Mouse (Mus musculus) cerebellum, postnatal 25 days (tissue): ENCODE results near the gene Kcnn4.
A peak's percentile ranks its signal among the peaks of the same experiment; 100 is the strongest.

Experiments
- DNase-seq, 2 experiments: peaks; one replicate each; pipeline ENCODE4 v3.0.0; 2021; ENCODE audit warnings: mixed read lengths in 2 of 2

The Kcnn4 gene

DNA sequence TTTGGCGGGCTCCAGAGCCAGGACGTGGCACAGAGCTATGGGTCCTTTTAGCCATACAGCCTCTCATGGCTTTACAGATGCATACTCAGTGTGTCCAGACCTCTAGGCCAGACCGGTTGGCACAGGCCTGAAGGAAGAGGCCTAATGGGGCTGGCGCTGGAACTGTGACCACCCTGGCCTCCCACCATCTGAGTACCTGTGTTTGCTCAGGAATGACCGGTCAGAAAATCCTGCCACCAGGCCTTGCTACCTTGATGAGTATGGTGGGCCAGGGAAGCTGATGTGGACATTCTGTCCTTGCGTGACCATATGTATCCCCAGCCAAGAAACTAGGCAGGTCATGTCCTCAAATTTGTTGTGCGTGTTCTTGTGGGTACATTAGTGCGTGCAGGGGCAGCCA is 57.1 kb downstream of the Kcnn4 start:
- peak in 1 of 2 experiments; percentile 28 for DNase-seq

DNA sequence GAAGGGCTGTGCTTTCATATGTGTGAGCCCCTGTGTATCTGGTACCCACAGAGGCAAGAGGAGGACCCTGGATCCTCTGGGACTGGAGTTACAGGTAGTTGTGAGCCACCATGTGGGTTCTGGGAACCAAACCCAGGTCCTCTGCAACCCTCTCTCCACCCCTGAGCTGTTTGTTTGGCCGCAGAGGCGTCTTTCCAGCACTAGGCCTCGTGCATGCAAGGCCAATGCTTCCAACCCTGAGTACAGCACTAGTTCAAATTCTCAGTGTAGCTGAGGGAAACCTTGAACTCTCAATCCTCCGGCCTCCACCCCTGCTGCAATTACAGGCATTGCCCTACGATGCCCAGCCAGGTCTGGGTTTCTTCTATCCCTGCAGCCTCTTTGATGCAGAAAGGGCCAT is 58.7 kb downstream of the Kcnn4 start:
- peak in 1 of 2 experiments; percentile 44 for DNase-seq

DNA sequence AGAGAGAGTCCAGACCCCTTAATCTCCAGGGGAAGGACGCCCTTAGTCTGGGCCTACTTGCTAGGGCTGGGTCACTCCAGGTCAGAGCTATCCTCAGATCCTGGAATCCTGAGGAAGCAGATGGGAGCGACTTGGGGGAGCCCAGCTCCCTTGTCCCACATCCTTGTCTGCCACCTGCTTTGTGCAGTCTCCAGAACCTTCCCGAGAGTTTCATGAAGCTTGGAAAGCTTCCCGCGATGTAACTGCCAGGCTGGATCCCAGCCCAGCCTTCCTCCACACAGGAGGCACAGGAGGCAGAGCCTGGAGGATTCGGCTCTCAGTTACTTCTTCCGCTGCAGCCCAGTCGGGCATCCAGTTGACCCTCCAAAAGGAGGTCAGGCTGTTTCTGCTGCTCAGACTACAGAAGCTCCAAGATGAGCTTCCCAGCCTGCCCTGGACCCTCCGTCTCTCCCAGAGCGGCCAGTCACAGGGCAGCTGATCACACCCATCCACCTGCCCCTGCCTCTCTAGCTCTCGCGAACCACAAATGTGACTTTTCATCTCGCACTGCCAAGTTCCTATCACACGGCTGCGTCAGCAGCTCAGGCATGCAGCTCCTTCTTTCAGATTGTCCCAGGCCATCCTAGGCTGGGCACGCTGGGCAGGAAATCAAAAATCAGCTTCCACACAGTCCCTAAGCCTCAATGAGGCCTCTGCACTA is 59.5 kb downstream of the Kcnn4 start:
- DNase-seq, result peak; percentile 95

DNA sequence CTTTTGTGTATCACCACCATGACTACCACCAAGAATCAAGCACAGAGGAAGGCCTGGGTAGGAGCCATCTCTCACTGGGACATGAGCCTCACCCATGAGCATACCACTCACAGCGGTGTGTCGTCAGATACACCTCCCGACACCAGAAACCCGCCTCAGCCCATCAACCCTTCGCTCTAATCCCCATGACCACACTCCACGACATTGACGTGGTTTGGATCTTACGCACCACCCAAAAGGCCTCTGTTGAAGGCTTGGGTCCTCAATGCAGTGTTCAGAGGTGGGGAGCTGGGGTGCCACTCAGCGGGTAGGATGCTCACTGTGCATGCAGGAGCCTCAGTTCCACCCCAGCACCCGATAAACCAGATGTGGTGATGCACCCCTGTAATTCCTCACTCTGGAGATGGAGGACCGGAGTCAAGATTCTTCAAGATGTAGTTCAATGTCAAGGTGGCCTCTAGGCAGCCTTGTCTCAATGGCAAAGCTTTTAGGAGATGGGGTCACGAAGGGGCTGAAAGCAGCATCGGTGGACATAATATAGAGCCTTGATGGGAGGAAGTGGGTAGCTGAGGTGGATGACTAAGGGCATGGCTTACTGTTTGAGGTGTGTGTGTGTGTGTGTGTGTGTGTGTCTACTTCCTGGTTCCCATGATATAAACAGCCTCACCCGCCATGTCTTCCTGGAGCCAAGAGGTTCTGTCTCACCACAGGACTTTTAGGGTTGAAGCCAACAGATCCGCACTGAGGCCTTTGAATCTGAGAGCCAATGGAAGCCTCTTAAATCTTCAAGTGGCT is 60.7 kb downstream of the Kcnn4 start:
- peak in 1 of 2 experiments; percentile 27 for DNase-seq

DNA sequence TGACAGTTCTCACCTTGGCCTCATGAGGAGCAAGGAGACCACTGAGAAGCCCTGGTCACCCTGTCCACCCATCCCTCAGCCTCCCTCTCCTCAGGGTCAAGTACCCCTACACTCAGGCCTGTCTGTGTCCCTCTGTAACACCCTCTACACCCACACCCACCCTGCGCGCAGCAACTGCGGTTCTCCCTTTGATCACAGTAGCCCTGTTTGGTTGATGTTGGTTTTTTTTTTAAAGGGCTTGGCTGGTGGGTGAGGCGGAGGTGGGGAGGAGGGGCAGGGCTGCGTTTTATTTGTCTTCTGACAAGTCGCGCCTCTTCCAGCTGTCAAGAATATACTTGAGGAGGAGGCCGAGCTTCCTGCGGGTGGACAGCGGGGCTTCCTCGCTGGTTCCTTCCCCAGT is 61.6 kb downstream of the Kcnn4 start:
- no peak for DNase-seq

DNA sequence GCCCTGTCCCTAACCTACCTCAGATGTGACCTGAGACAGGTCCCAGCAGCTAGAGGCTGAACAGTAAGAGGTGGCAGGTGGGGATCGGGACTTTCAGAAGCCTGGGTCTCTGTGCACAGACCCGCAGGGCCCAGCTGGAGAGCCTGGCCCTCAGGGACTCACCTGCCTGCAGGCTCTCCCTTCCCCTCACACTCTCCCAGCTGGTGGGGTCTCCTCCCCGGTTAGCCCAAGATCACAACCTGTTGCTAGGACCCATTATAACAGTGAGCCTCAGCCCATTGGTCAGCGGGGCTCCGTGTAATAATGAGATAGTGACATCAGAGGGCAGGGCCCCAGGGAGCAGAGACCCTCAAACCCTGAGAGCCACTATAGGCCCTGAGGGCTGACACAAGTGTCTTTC is 65.2 kb downstream of the Kcnn4 start:
- no peak for DNase-seq
